Mouse (Mus musculus) duodenum, adult 2 months (tissue): Measurements from ENCODE around the gene Pard3. TPM values are rescaled to one million over a fixed set of nuclear protein-coding genes. Genes with fewer than 3 reads are reported as not detected.

Experiments used
- polyA plus RNA-seq: library from polyadenylated mRNA; depleted of rRNA; stranded (reverse); fragments of >200 nt; gene quantifications from 2 replicates; pipeline ENCODE4 v1.2.3, GENCODE M21; 2012; ENCODE audit warnings: low replicate concordance; rRNA removed

Gene Pard3
- 38.7 and 40.2 TPM in 2 replicates for polyA plus RNA-seq

DNA sequence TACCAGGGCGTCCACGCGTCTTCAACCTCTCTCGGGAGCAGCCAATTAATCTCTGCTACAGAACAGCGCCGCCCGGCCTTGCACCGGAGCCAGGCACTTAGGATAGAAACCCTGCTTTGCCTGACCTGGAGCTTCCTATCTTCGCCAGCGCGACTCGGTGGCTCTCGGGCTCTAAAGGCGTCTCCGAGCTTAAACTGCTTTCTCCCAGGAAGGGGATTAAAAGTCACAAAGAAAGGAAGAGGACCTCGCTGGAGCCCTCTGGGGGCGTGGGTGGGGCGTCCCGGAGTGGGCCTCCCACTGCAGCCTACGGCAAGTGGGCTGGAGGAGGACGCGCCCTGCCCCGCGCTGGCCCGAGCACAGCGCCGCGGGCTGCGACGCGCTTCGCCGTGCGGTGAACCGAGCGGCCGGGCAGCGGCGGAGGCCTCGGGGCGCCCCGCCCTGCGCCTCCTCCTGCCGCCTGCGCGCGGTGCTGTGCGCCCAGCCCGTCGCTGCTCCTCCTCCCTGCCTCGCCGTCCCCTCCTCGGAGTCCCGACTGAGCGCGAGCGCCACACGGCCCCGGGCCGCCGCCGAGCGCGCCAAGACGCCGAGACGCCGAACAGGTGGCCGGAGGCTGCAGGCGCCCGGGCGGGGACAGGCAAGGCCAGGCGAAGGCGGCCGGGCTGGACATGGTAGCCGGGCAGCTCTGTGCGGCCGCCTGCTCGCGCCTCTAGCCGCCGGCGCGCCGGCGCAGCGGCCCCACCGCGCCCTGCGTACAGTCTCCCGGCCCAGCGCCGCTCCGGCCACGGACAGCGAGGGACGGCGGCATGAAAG lies at the start of gene Pard3:
Pard3 (plus strand) TSS at position 343 of the 810 bp plus-strand sequence.

Other genes starting within 250 kb of the Pard3 start
- gene Tomm20, start 118.0 kb upstream of the Pard3 start, polyA plus RNA-seq, result 695 and 844 TPM in 2 replicates
- gene Rbm34, start 92.8 kb upstream of the Pard3 start, polyA plus RNA-seq, result 2.3 and 2.7 TPM in 2 replicates